Mouse (Mus musculus) heart, adult 2 months (tissue): ENCODE measurements around the gene Polg.

Experiments used
- CTCF ChIP-seq: fragments of 200-600 bp; IDR thresholded peaks from 2 replicates; pipeline ENCODE4 v1.8.1; 2022; ENCODE audit warnings: antibody characterized with exemption, mild to moderate bottlenecking, moderate library complexity
- EP300 ChIP-seq: fragments of 200-500 bp; IDR thresholded peaks from 2 replicates; pipeline ENCODE4 v1.6.1; 2011; ENCODE audit warnings: low read depth, low read length, control low read depth; ENCODE audit not compliant: insufficient read depth
- POLR2A ChIP-seq: fragments of 200-500 bp; IDR thresholded peaks from 2 replicates; pipeline ENCODE4 v1.6.1; 2011; ENCODE audit warnings: mild to moderate bottlenecking, low read depth, low read length, control low read depth; ENCODE audit not compliant: insufficient read depth

DNA sequence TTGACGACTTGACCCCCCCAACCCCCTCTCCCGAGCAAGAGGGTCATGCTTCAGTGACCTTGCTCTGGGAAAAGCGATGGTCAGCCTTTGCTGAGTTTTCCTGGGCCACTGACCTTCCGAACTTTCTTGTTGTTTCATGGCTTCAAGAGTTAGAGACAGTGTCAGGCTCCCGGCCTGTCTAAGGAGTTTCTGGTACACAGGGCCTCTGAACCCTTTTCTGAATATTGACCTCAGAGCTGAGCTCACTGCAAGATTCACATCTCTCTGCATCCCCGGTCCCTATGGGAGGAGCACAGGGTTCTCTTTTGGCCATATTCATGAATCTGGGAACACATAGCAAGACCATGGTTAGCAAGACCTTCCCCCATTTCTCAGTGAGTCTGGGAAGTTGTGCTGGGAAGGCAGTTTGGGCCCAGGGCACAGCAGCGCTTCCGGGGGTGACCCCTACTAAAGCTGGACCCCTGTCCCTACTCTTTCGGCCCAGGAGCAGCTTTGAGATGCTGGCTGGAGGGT, 30.7 kb upstream of the Polg start:
- TF ChIP-seq CTCF, result no peak
- no peak for TF ChIP-seq POLR2A
- TF ChIP-seq EP300, result no peak
